Mouse (Mus musculus) liver, adult 2 months (tissue): ENCODE measurements around the gene Sox3.

Experiments used
- CTCF ChIP-seq: fragments of 200-500 bp; IDR thresholded peaks from 2 replicates; pipeline ENCODE4 v1.5.1; 2011; ENCODE audit warnings: low read depth, low read length, control low read depth
- POLR2A ChIP-seq: fragments of 200-500 bp; IDR thresholded peaks from 2 replicates; pipeline ENCODE4 v1.6.1; 2011; ENCODE audit warnings: low read length, control low read depth; ENCODE audit not compliant: insufficient read depth; ENCODE audit errors: extremely low read depth

GRCm38 (mm10) chrX:60898641-60899040 lies 5.4 kb upstream of the Sox3 start:
- TF ChIP-seq CTCF = no peak
- no peak for TF ChIP-seq POLR2A
